Mouse (Mus musculus): ENCODE data around the gene Gm49368. TPM values are rescaled to one million over a fixed set of nuclear protein-coding genes. Genes with fewer than 3 reads are reported as not detected.

Gm49368 gene
- total RNA-seq, 2 experiments from 2014 or later = not detected

GRCm38 (mm10) chr7:128053061-128053460, 9.4 kb upstream of the Gm49368 start:
- intact Hi-C loops (cut with DNase I) = no loop called here
- DNase-seq (ENCODE audit: low spot score) = no peak

DNA sequence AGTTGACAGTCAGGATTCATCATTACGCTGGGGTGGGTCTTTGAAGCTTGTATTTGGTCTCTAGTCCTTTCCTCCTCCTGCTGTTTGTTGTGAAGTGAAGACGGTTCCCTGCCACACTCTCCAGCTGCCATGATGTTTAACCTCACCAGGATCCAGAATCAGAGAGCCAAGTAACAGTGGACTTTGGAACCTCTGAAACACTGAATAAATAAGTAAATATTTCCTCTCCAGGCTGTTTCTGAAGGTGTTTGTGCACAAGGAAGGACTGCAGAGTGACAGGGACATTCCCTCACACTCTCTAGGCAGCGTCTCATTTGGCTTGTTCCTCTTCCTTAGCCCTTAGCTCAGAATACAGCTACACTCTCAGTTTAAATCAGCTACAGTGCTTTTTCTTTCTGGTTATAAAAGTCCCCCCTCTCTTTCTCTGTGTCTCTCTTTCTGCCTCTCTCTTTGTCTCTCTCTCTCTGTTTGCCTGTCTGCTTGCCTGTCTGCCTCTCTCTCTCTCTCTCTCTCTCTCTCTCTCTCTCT, 5.5 kb upstream of the Gm49368 start:
- DNase-seq (ENCODE audit: low spot score) = no peak
- intact Hi-C loops (cut with DNase I) = no loop called here

DNA sequence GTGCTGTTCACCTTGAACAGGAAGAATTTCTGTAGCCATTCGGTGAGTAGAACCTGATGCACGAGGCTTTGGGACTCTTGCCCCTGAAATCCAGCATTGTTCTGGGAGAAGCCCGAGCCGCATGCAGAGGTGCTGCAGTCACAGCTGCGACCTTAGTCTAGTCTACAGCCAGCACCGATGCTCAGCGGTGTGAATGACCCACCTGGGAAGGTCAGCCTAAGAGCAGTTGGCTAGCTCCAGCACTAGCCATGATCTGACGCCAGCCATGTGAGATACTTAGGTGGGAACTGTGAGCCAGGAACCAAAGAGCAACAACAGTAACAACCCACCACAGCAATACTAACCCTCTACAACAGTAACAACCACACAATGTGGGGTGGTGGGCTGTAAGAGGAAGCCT, 4.6 kb upstream of the Gm49368 start:
- intact Hi-C loops (cut with DNase I) = no loop called here

GRCm38 (mm10) chr7:128058576-128058975, 3.9 kb upstream of the Gm49368 start:
- DNase-seq (ENCODE audit: low spot score) = no peak
- intact Hi-C loops (cut with DNase I) = no loop called here

More for the DNA sequence above, 4.6 kb upstream of the Gm49368 start:
- no peak for DNase-seq (ENCODE audit: low spot score)

- intact Hi-C loops (cut with DNase I) = no loop called here
- DNase-seq (ENCODE audit: low spot score) = no peak
Observed at GRCm38 (mm10) chr7:128059091-128059490, 3.4 kb upstream of the Gm49368 start.

- intact Hi-C loops (cut with DNase I) = no loop called here
- no peak for DNase-seq (ENCODE audit: low spot score)
Observed at GRCm38 (mm10) chr7:128063211-128063781, 813 bp downstream of the Gm49368 start.

- DNase-seq (ENCODE audit: low spot score) = no peak
- intact Hi-C loops (cut with DNase I) = no loop called here
Observed at GRCm38 (mm10) chr7:128065547-128065946, 3.1 kb downstream of the Gm49368 start.

DNA sequence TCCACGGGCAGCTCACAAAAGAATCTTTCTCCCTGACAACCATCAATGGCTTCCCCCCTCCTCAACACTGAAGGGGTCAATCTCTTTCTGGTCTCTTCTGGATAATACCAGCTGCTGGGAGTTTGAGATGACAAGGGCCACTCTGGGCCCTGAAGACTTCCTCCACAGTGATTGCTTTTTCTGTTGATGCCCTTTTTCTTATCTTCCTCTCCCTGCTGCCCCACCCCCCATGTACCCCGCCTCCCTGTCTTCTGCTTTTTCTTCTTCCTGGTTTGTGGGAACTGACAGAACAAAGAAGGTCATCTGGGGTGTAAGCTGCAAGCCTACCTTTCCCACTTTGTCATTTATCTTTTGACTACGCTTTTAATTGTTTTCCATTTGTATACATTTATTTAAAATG, 5.4 kb downstream of the Gm49368 start:
- no peak for DNase-seq (ENCODE audit: low spot score)
- intact Hi-C loops (cut with DNase I) = no loop called here

GRCm38 (mm10) chr7:128069844-128070243, 7.4 kb downstream of the Gm49368 start:
- intact Hi-C loops (cut with DNase I) = no loop called here
- DNase-seq (ENCODE audit: low spot score) = no peak

- intact Hi-C loops (cut with DNase I) = no loop called here
- DNase-seq (ENCODE audit: low spot score) = no peak
Observed at GRCm38 (mm10) chr7:128071816-128072215, 9.3 kb downstream of the Gm49368 start.

DNA sequence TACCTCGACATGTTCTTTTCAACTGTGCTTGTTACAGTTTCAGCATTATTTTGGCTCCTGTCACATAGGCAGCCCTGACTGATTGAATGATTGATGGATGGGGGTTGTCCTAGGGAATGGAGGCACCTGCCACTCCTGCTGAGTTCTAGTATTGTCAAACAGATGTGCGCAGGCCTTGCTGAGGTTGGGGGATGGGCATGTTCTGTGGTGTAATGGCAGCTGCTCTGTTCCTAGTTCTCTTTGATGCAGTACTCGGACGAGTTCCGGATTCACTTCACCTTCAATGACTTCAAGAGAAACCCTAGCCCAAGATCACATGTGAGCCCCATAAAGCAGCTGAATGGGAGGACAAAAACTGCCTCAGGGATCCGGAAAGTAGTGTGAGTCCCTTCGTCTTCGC, 17.5 kb downstream of the Gm49368 start:
- intact Hi-C loops (cut with DNase I) = no loop called here
- DNase-seq (ENCODE audit: low spot score) = no peak

DNA sequence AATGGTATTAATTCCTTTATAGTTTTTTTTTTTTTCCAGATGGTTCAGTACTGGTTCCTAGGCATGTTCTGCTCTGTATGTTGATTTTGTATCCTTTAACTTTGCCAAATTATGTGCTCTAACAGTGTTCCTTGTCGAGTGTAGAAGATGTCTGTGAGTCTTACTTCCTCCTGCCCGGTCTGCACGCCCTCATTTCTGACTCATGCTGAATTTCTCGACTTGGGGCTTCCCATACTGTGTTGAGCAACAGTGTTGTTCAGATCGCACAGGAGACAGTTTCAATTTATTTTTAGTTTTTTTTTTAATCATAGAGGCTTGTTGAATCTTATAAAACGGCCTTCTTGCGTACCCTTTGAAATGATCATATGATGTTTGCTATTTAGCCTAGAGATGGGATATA, 26.7 kb downstream of the Gm49368 start:
- intact Hi-C loops (cut with DNase I) = no loop called here

DNA sequence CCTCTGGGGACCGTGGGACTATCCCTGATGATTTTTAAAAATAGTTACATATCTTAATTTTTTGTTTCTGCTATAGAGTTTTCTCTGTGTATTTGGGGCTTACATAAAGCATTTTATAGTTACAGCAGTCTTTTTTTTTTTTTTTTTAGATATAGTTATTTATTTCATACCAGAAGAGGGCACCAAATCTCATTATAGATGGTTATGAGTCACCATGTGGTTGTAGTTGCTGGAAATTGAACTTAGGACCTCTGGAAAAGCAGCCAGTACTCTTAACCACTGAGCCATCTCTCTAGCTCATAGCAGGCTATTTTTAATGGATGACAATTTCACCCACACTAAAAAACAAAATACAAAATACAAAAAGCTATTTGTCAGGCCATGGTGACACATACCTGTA, 35.7 kb downstream of the Gm49368 start:
- intact Hi-C loops (cut with DNase I) = no loop called here
- no peak for DNase-seq (ENCODE audit: low spot score)

More for the DNA sequence above, 26.7 kb downstream of the Gm49368 start:
- no peak for DNase-seq (ENCODE audit: low spot score)

DNA sequence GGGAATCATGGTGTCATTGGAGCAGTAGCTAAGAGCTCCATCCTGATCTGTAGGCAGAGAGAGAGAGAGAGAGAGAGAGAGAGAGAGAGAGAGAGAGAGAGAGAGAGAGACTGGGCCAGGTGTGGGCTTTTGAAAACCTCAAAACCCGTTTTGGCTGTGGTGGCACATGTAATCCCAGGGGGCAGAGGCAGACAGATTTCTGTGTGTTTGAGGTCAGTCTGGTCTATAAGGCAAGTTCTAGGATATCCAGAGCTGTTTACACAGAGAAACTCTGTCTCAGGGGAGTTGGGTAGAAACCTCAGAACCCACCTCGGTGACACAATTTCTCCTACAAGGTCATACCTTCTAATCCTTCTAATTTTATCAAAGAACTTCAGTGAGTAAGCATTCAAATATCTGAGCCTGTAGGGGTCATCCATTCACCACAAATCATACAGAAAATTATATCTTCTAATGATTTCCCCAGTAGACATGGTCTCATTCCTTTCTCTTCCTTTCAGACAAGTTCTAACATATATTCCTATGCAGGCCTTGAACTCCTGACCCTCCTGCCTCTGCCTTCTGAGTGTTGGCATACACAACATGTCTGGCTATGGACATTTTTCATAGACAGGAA, 38.4 kb downstream of the Gm49368 start:
- intact Hi-C loops (cut with DNase I) = no loop called here
- no peak for DNase-seq (ENCODE audit: low spot score)

GRCm38 (mm10) chr7:128105246-128105645, 42.8 kb downstream of the Gm49368 start:
- intact Hi-C loops (cut with DNase I) = loop anchor here (2.0 kb wide), 1 partner anchor 104 kb away; no protein-coding TSS in a partner anchor
- no peak for DNase-seq (ENCODE audit: low spot score)

DNA sequence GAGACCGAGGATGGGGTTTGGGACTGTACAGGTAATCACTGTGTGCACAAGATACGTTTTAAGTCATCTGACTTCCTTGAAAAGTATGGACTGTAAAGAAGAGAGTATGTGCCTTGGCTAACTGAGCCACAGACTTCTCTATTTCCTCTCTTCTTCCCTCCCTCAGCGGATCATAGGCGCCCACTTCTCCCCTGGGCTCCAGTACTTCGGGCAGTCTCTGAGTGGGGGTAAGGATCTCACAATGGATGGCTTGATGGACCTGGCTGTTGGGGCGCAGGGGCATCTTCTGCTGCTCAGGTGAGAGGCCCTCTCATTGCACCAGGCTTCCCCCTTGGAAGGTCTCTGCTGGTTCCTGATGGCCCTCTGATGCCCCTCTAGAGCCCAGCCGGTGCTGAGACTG, 45.0 kb downstream of the Gm49368 start:
- intact Hi-C loops (cut with DNase I) = no loop called here

GRCm38 (mm10) chr7:128110314-128110713, 47.8 kb downstream of the Gm49368 start:
- intact Hi-C loops (cut with DNase I) = no loop called here
- DNase-seq (ENCODE audit: low spot score) = no peak

More for the DNA sequence above, 45.0 kb downstream of the Gm49368 start:
- DNase-seq (ENCODE audit: low spot score) = no peak

DNA sequence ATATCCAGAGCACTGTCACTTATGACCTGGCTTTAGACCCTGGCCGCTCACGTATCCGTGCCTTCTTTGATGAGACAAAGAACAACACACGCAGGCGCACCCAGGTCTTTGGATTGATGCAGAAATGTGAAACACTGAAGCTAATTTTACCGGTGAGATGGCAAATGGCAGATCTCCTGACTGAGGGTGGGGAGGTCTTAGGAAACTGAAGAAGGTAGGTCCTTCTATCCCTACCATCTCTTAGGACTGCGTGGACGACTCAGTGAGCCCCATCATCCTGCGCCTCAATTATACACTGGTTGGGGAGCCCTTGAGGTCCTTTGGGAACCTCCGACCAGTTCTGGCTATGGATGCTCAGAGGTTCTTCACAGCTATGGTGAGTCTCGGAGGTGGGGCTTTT, 49.6 kb downstream of the Gm49368 start:
- intact Hi-C loops (cut with DNase I) = no loop called here
- no peak for DNase-seq (ENCODE audit: low spot score)

- no peak for DNase-seq (ENCODE audit: low spot score)
- intact Hi-C loops (cut with DNase I) = no loop called here
Observed at GRCm38 (mm10) chr7:128114371-128115105, 52.1 kb downstream of the Gm49368 start.

DNA sequence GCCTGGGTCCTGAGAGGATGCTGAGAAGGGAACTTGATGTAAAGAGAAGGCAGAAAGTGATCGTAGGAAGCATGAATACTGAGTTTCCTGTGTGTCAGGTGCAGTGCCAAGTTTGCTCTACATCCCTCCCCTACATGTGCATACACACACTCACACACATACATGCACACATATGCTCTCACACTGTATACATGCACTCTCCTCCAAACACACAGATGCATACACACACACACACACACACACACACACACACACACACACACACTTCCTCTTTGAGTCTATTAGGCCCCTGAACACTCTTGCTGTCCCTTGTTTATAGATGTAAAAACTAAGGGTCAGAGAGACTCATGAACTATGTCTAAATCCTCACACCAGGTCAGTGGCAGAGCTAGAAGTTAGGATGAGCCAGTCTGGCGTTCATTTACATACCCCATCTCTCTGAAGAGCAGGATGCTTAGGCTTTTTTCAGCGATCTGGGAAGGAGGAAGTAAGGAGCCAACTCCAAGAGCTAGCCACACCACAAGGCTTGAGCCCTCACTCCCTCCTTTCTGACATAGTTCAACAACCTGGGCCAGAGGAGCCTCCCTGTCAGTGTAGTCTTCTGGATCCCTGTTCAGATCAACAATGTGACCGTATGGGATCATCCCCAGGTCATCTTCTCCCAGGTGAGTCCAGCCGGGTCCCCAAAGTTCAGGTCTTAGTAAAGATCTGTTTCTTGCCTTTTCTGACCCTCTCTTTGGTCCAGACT, 52.9 kb downstream of the Gm49368 start:
- DNase-seq (ENCODE audit: low spot score) = no peak
- intact Hi-C loops (cut with DNase I) = no loop called here

All from heart, postnatal 25 days (tissue).